Mouse (Mus musculus) midbrain, embryonic 14.5 days (tissue): ENCODE measurements around the gene Rarb. TPM values are rescaled to one million over a fixed set of nuclear protein-coding genes. Genes with fewer than 3 reads are reported as not detected.
A peak's percentile ranks its signal among the peaks of the same experiment; 100 is the strongest.

ENCODE experiments used
- ATAC-seq: fragments of 200-750 bp; cut with Nextera tagmentation; 2 replicates; pipeline ENCODE4 v1.8.0; 2017; ENCODE audit warnings: moderate number of reproducible peaks, moderate library complexity; ENCODE audit not compliant: low FRiP score, low TSS enrichment
- DNase-seq: peaks from one replicate; pipeline ENCODE4 v3.0.0-alpha.2; 2015
- H3K27ac ChIP-seq: fragments of 300-500 bp; sonication (generic); replicated peaks from 2 replicates; pipeline ENCODE4 v1.5.1; 2014; ENCODE audit warnings: mild to moderate bottlenecking, low read depth, low read length, moderate library complexity
- H3K27me3 ChIP-seq: fragments of 300-500 bp; sonication (generic); 2 replicates; pipeline ENCODE4 v1.6.1; 2014; ENCODE audit warnings: low read length, control low read depth, mixed read lengths; ENCODE audit not compliant: control insufficient read depth, insufficient read depth
- H3K36me3 ChIP-seq: fragments of 300-500 bp; sonication (generic); 2 replicates; pipeline ENCODE4 v1.6.1; 2014; ENCODE audit warnings: low read length, control low read depth; ENCODE audit not compliant: control insufficient read depth, insufficient read depth
- H3K4me1 ChIP-seq: fragments of 300-500 bp; sonication (generic); 2 replicates; pipeline ENCODE4 v1.6.1; 2014; ENCODE audit warnings: mild to moderate bottlenecking, antibody characterized with exemption, low read length, control low read depth; ENCODE audit not compliant: control insufficient read depth, insufficient read depth
- H3K4me2 ChIP-seq: fragments of 300-500 bp; sonication (generic); 2 replicates; pipeline ENCODE4 v1.6.1; 2014; ENCODE audit warnings: mild to moderate bottlenecking, low read length, moderate library complexity
- H3K4me3 ChIP-seq: fragments of 300-500 bp; sonication (generic); replicated peaks from 2 replicates; pipeline ENCODE4 v1.5.1; 2014; ENCODE audit warnings: low read depth, low read length
- H3K9ac ChIP-seq: fragments of 300-500 bp; sonication (generic); replicated peaks from 2 replicates; pipeline ENCODE4 v1.6.1; 2014; ENCODE audit warnings: mild to moderate bottlenecking, low read length, moderate library complexity
- H3K9me3 ChIP-seq: fragments of 300-500 bp; sonication (generic); 2 replicates; pipeline ENCODE4 v1.6.1; 2016; ENCODE audit warnings: low read length, control low read depth, mixed read lengths; ENCODE audit not compliant: control insufficient read depth
- WGBS: fragments of 180-500 bp; shearing (Covaris S2); extraction: QIAGEN DNeasy Blood & Tissue Kit; methylation state at CpG from one replicate; pipeline ENCODE4 v1.1.7; 2014; 5-methylcytosine and 5-hydroxymethylcytosine counted together
- polyA plus RNA-seq: library from polyadenylated mRNA; unstranded; fragments of >200 nt; fragmentation: Nextera tagmentation; extraction: Ambion mirVana; gene quantifications from 2 replicates; pipeline ENCODE4 v1.2.1, GENCODE M21; 2014

The Rarb gene
- polyA plus RNA-seq, 1 experiment from 2014 or later = 8.4 TPM

DNA sequence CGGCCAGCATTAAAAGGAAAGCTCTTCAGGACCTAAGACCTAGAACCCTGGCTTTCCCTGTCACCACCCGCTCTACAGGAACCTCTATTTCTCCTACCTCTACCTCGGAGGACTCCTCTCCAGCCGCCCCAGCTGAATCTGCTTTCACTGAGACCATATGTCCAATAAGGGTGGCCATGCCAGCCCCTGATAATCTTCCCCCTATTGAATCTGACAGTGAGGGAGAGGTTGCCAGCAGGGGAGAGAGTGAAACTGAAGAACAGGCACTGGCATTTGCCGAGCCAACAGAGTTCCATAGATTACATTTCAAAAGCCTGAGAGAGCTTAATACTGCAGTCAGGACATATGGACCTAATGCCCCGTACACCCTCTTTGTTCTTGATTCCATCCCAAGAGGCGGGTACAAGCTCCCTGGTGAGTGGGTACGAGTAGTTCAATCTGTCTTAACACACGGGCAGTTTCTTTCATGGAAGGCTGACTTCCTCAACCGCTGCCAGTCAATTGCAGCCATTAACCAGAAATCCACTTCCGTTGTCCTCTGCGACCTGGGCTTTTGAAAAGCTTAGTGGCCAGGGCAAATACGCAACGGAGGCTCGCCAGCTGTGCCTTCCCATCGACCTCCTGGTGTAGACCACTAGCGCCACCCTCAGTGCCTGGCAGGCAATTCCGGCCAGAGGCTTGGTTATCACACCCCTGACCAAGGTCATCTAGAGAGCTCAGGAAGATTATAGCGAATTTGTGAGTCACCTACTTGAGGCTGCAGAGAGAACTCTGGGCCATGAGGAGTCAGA, 179.6 kb downstream of the Rarb start:
- 82% methylated on average over 19 of the region's 19 CpGs for WGBS
- ATAC-seq (no peak), DNase-seq (no peak)
- Histone ChIP-seq H3K9ac (no peak overlapping the region), H3K4me1 (no peaks in the 10 kb centered on the region), H3K27ac (no peak overlapping the region), H3K4me3 (no peak overlapping the region), H3K9me3 (peaks cover 7% of the 10 kb centered on the region; the same call in 1 of the 2 replicates), H3K36me3 (no peaks in the 10 kb centered on the region), H3K27me3 (no peaks in the 10 kb centered on the region), H3K4me2 (no peak overlapping the region)

DNA sequence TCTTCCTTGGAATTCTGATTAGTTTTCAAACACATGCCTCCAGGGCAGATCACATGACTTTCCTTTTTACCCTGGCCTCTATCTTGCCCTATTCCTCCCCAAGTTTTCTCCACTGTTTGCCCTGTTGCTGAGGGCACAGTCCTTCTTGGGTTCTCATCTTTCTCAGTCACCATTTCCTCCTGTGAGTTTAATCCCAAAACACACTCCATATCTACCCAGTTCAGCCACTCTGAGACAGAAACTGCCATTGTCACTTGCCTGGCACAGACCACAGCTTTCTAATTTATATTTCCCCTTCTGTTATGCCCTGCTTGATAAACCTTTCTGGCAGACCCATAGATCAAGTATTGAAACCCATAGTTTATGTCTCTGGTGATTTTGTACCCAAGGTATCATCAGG, 205.0 kb downstream of the Rarb start:
- no peak overlapping the region for H3K27ac ChIP-seq
- ATAC-seq = no peak

DNA sequence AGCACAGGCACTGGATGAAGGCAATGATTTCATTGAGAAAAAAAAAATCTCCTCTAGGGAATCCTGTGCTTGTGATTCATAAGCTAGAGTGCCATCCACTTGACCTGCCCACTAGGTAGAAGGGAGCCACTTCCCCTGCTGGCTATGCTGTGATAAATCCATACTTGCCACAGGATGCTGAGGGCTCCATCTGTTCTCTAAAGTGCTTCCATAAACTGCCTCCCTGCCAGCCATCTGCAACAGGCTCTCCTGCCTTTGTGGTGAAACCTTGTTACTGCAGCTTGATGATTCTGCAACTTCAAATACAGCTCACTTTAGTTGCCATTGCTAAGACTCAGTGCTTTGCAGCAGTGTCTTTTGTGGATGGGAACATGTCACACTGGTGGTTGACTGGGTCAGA, 213.5 kb downstream of the Rarb start:
- no peak for DNase-seq
- H3K9me3 ChIP-seq = no peaks in the 10 kb centered on the region
- H3K27ac ChIP-seq = no peak overlapping the region
- no peaks in the 10 kb centered on the region for H3K27me3 ChIP-seq
- no peak overlapping the region for H3K4me2 ChIP-seq
- no peak overlapping the region for H3K9ac ChIP-seq
- H3K36me3 ChIP-seq = no peaks in the 10 kb centered on the region
- no peaks in the 10 kb centered on the region for H3K4me1 ChIP-seq
- ATAC-seq = no peak
- H3K4me3 ChIP-seq = no peak overlapping the region

More for the DNA sequence above, 205.0 kb downstream of the Rarb start:
- H3K9ac ChIP-seq = no peak overlapping the region
- DNase-seq = no peak
- H3K9me3 ChIP-seq = no peaks in the 10 kb centered on the region
- no peaks in the 10 kb centered on the region for H3K4me1 ChIP-seq
- H3K4me3 ChIP-seq = no peak overlapping the region
- no peaks in the 10 kb centered on the region for H3K36me3 ChIP-seq
- H3K27me3 ChIP-seq = no peaks in the 10 kb centered on the region
- H3K4me2 ChIP-seq = no peak overlapping the region

DNA sequence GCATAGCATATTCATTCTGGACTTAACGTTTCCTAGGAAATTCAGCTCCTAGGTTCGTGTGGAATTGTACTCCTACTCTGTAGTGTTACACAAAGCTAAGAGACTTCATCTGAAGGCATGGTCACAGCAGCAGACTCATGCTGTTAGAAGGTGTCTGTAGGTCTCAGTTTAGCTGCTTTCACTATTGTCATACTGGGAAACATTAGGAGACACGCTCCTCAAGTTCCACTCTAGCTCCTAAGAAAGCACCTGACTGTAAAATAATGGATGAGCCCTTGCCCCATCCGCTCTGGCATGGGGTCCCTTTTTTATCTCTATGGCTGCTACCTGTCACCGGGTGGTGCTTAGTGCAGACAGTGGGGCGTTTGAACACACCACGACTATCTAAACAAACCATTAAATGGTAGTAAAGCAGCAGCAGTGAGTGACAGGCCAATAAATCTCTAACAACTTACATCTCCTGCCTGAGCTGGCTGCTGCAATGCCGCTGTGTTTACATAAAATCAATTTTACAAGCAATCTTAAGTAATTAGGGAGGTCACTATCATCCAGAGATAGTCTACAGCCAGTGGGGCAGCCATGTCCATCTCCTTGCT, 214.4 kb downstream of the Rarb start:
- ATAC-seq (no peak), DNase-seq (no peak)
- H3K4me1 ChIP-seq = no peaks in the 10 kb centered on the region
- H3K4me3 ChIP-seq = no peak overlapping the region
- no peaks in the 10 kb centered on the region for H3K27me3 ChIP-seq
- 63% methylated on average over 8 of the region's 8 CpGs for WGBS
- no peak overlapping the region for H3K27ac ChIP-seq
- H3K9ac ChIP-seq = no peak overlapping the region
- no peaks in the 10 kb centered on the region for H3K9me3 ChIP-seq
- H3K36me3 ChIP-seq = no peaks in the 10 kb centered on the region
- no peak overlapping the region for H3K4me2 ChIP-seq

DNA sequence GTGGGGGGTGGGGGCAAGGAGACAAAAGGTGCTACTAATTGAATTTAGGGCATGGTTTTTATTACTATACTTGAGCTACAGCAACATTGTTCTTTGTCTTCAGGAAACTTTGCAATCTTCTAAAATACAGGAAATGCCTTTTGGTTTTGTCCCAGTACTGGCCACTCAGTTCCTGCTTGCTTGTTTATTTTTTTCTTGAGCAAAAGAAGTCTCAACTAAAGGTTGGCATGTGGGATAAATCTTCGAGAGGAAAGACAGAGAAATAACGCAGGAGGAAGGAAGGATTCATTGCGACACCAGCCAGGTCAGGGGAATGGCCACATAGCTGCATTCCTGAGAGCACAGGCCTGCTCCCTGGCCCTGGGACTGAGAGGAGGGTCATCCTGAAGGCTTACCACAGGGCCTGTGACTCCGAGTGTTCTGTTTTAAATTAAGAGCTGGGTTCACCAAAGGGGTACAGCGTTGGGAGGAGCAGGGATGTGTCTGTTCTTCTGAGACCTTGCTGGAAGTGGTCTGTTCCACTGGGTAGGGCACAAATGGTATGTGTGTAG, 215.8 kb downstream of the Rarb start:
- 65% methylated on average over 5 of the region's 5 CpGs for WGBS
- no peak for DNase-seq
- ATAC-seq = no peak

DNA sequence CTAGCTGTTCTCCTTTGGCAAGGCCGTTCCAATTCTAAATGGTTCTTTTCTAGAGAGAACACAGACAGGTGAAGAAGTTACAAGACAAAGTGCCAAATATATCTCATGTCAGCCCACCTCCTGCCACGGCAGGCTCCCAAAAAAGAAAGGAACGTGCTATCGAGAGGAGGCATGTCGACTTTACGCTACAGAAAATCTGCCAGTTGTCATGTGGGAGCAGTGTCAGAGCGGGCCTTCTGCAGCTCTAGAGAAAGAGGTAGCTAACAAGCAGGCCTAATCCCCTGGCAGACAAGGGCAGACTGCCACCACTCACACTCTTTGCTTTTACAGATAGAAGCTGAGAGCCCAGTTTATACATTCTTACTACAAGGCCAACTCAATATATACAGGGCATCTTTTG, 219.7 kb downstream of the Rarb start:
- H3K36me3 ChIP-seq = no peaks in the 10 kb centered on the region
- H3K9ac ChIP-seq = no peak overlapping the region
- H3K4me2 ChIP-seq = no peak overlapping the region
- 0 out of 2 replicates have a peak, but pooled peaks cover 4% of the 10 kb centered on the region for H3K4me1 ChIP-seq
- DNase-seq = peak; percentile 29
- H3K4me3 ChIP-seq = no peak overlapping the region
- WGBS = 57% methylated on average over 7 of the region's 7 CpGs
- no peaks in the 10 kb centered on the region for H3K27me3 ChIP-seq
- no peak for ATAC-seq
- no peaks in the 10 kb centered on the region for H3K9me3 ChIP-seq
- H3K27ac ChIP-seq = no peak overlapping the region

More for the DNA sequence above, 215.8 kb downstream of the Rarb start:
- Histone ChIP-seq H3K4me3 (no peak overlapping the region), H3K4me1 (0 out of 2 replicates have a peak, but pooled peaks cover 4% of the 10 kb centered on the region), H3K9me3 (no peaks in the 10 kb centered on the region), H3K27ac (no peak overlapping the region), H3K27me3 (no peaks in the 10 kb centered on the region), H3K4me2 (no peak overlapping the region), H3K36me3 (no peaks in the 10 kb centered on the region), H3K9ac (no peak overlapping the region)

DNA sequence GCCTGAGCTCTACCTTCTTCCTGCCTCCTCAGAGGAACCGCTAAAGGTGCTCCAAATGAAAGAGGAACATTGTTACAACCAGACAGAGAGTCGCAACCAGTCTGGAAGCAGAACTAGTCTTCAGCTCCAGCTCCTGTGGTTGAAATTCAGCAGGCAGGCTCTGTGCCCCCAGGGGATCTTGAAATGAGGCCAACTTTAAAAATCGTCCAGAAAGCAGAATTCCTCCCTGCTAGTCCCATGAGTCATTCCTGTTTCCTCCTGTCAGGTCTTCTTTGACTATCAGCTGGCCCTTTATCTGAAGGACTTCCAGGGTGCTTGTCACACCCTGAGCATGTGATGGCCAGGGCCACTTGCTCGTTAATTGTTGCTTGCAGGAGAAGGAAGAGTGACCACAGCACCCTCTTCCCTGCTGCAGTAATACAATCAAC, 220.9 kb downstream of the Rarb start:
- H3K9ac ChIP-seq = no peak overlapping the region
- no peak for ATAC-seq
- H3K9me3 ChIP-seq = no peaks in the 10 kb centered on the region
- WGBS = 40% methylated on average over 4 of the region's 4 CpGs
- 0 out of 2 replicates have a peak overlapping the region, but pooled peaks have one; percentile 5 for H3K27ac ChIP-seq
- H3K4me1 ChIP-seq = 0 out of 2 replicates have a peak, but pooled peaks cover 4% of the 10 kb centered on the region
- H3K4me3 ChIP-seq = no peak overlapping the region
- no peak overlapping the region for H3K4me2 ChIP-seq
- DNase-seq = peak; percentile 62
- H3K36me3 ChIP-seq = no peaks in the 10 kb centered on the region
- H3K27me3 ChIP-seq = no peaks in the 10 kb centered on the region

DNA sequence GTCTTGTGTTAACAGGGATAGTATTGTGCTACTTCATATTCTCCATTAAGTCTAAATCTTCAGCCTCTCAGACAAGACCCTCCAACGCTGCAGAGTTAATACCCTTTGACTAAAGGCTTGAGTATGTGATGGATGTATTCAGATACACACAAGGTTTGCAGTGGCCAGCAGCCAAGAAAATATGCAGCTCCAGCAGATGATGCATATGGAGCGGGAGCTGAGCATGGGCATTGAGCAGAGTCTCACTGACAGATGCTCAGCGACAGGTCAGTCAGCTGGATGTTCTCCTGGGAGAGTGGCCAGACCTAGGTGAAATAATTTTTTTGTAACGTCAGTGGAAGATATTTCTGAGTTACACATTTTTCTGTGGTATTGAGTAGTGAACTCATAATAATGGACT, 229.8 kb downstream of the Rarb start:
- H3K9ac ChIP-seq = no peak overlapping the region
- WGBS = 77% methylated on average over 4 of the region's 4 CpGs
- ATAC-seq (no peak), DNase-seq (no peak)
- H3K27ac ChIP-seq = no peak overlapping the region
- H3K4me1 ChIP-seq = no peaks in the 10 kb centered on the region
- H3K36me3 ChIP-seq = no peaks in the 10 kb centered on the region
- H3K4me2 ChIP-seq = no peak overlapping the region
- no peaks in the 10 kb centered on the region for H3K27me3 ChIP-seq
- no peaks in the 10 kb centered on the region for H3K9me3 ChIP-seq
- H3K4me3 ChIP-seq = no peak overlapping the region
